Mouse (Mus musculus): Measurements from ENCODE around the gene Oma1. TPM values are rescaled to one million over a fixed set of nuclear protein-coding genes. Genes with fewer than 3 reads are reported as not detected.

The Oma1 gene
- polyA plus RNA-seq, 1 experiment from 2014 or later = 21.8 TPM

DNA sequence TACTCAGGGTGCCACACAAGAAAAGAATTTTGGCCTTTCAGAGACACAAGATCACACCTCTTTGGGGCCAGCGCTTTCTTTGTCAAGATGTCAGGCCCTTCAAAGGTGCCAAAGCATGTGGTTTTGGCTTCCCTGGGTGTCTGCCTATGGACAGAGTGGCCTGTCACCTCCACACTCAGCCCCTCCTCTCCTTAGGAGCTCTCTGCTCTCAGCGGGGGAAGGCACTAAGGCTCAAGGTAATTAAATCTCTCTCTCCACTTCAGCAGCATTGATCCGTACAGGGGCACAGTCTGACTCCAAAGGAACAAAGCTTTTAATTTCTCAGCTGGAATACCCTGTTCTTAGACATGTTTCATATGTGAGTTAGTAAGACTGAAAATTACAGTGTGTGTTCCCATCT is 76.0 kb downstream of the Oma1 start:
- DNase-seq (no peak), ATAC-seq (ENCODE audit: insufficient read depth) (no peak)
- H3K27ac ChIP-seq (ENCODE audit: low read depth) = no peak overlapping the region
- H3K27me3 ChIP-seq (ENCODE audit: insufficient read depth, low read length) = no peaks in the 10 kb centered on the region
- no peak overlapping the region for H3K4me2 ChIP-seq
- H3K4me3 ChIP-seq (ENCODE audit: low read depth, low read length) = no peak overlapping the region
- H3K9me3 ChIP-seq (ENCODE audit: low read depth, low read length) = no peaks in the 10 kb centered on the region
- WGBS = 41% methylated on average over 3 of the region's 3 CpGs
- no peak overlapping the region for H3K9ac ChIP-seq
- H3K4me1 ChIP-seq (ENCODE audit: insufficient read depth) = no peaks in the 10 kb centered on the region
- TF ChIP-seq CTCF (IDR thresholded peaks at IDR 0.05; ENCODE audit: low read depth) = no peak
- no peaks in the 10 kb centered on the region for H3K36me3 ChIP-seq (ENCODE audit: insufficient read depth)

DNA sequence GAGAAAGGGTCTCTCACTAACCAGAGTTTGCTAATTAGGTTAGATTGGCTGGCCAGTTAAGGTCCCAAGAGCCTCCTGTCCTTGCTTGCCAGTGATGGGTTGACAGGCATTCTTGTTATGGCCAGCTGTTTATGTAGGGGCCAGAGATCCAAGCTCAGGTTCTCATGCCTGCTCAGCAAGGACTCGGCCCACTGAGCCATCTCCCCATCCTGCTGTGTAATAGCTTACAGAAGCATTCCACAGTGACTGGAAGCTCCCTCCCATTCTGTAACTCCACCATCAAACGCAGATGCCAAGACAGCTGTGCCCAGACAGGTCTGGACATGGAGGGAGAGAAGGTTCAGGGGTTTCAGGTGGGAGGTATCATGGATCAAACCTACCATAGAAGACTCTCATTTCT is 76.9 kb downstream of the Oma1 start:
- Histone ChIP-seq H3K4me1 (ENCODE audit: insufficient read depth) (no peaks in the 10 kb centered on the region), H3K27me3 (ENCODE audit: insufficient read depth, low read length) (no peaks in the 10 kb centered on the region), H3K9me3 (ENCODE audit: low read depth, low read length) (no peaks in the 10 kb centered on the region), H3K9ac (no peak overlapping the region), H3K27ac (ENCODE audit: low read depth) (no peak overlapping the region), H3K4me2 (no peak overlapping the region), H3K4me3 (ENCODE audit: low read depth, low read length) (no peak overlapping the region), H3K36me3 (ENCODE audit: insufficient read depth) (no peaks in the 10 kb centered on the region)
- DNase-seq (no peak), ATAC-seq (ENCODE audit: insufficient read depth) (no peak)
- 49% methylated on average over 2 of the region's 2 CpGs for WGBS
- TF ChIP-seq CTCF (IDR thresholded peaks at IDR 0.05; ENCODE audit: low read depth) = no peak

DNA sequence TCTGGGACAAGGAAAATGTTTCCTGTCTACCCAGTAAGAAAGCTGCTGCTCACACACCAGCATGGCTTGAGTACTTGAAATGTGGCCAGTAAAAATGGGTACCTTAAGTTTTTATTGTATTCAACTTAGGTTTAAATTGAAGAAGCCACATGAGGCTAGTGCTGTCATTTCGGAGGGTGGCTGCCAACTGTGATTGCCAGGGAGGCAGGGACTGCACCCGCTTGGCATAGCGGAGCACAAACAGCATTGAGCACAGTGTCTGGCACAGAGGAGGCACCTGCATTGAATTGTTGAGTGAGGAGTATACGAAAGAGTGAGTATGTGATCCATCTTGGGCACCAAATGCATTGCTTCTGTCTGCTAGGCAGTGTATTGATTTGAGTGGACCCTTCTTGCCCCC is 81.5 kb downstream of the Oma1 start:
- Histone ChIP-seq H3K27me3 (ENCODE audit: insufficient read depth, low read length) (no peaks in the 10 kb centered on the region), H3K4me1 (ENCODE audit: insufficient read depth) (no peaks in the 10 kb centered on the region), H3K4me2 (no peak overlapping the region), H3K36me3 (ENCODE audit: insufficient read depth) (no peaks in the 10 kb centered on the region), H3K9me3 (ENCODE audit: low read depth, low read length) (no peaks in the 10 kb centered on the region), H3K4me3 (ENCODE audit: low read depth, low read length) (no peak overlapping the region), H3K9ac (no peak overlapping the region), H3K27ac (ENCODE audit: low read depth) (no peak overlapping the region)
- DNase-seq (no peak), ATAC-seq (ENCODE audit: insufficient read depth) (no peak)
- WGBS = 88% methylated on average over 4 of the region's 4 CpGs
- no peak for TF ChIP-seq CTCF (IDR thresholded peaks at IDR 0.05; ENCODE audit: low read depth)

DNA sequence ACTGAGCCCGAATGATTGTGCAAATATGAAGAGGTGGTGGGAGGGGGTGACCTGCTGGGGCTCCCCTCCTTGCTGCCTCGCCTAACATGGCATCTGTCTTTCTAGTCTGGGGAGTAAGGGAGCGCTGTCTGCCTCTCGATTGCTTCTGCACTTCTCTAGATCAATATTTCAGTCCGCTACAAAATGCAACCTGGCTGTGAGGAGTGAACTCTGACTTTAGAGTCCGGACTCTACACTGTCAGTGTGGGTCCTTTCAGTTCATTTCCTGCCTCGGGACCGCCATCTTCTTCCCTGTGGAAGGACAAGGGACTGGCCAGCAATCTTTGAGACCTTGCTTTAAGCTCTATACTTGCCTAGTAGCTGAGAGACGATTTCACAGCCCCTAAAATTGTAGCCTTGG is 82.3 kb downstream of the Oma1 start:
- H3K36me3 ChIP-seq (ENCODE audit: insufficient read depth) = no peaks in the 10 kb centered on the region
- no peak overlapping the region for H3K4me2 ChIP-seq
- ATAC-seq (ENCODE audit: insufficient read depth) (no peak), DNase-seq (no peak)
- H3K9ac ChIP-seq = no peak overlapping the region
- no peaks in the 10 kb centered on the region for H3K27me3 ChIP-seq (ENCODE audit: insufficient read depth, low read length)
- H3K9me3 ChIP-seq (ENCODE audit: low read depth, low read length) = no peaks in the 10 kb centered on the region
- 73% methylated on average over 9 of the region's 9 CpGs for WGBS
- no peaks in the 10 kb centered on the region for H3K4me1 ChIP-seq (ENCODE audit: insufficient read depth)
- no peak overlapping the region for H3K4me3 ChIP-seq (ENCODE audit: low read depth, low read length)
- H3K27ac ChIP-seq (ENCODE audit: low read depth) = no peak overlapping the region
- no peak for TF ChIP-seq CTCF (IDR thresholded peaks at IDR 0.05; ENCODE audit: low read depth)

DNA sequence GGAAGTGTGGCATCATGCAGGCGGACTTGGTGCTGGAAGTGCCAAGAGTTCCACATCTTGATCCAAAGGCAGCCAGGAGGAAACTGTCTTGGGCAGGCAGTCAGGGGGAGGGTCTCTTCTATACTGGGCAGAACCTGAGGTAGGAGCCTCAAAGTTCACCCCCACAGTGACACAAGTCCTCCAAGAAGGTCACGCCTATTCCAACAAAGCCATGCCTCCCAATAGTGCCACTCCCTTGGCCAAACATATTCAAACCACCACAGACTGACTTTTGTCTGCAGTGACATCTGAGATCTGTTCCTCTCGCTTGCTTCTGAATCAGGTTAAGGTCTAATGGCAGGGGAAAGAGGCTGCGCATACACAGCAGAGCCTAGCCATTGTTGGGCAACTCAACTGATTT is 83.3 kb downstream of the Oma1 start:
- Histone ChIP-seq H3K4me3 (ENCODE audit: low read depth, low read length) (no peak overlapping the region), H3K4me2 (no peak overlapping the region), H3K27ac (ENCODE audit: low read depth) (no peak overlapping the region), H3K9me3 (ENCODE audit: low read depth, low read length) (no peaks in the 10 kb centered on the region), H3K4me1 (ENCODE audit: insufficient read depth) (no peaks in the 10 kb centered on the region), H3K36me3 (ENCODE audit: insufficient read depth) (no peaks in the 10 kb centered on the region), H3K27me3 (ENCODE audit: insufficient read depth, low read length) (no peaks in the 10 kb centered on the region), H3K9ac (no peak overlapping the region)
- ATAC-seq (ENCODE audit: insufficient read depth) = no peak
- DNase-seq = no peak
- no peak for TF ChIP-seq CTCF (IDR thresholded peaks at IDR 0.05; ENCODE audit: low read depth)
- 80% methylated on average over 4 of the region's 4 CpGs for WGBS

DNA sequence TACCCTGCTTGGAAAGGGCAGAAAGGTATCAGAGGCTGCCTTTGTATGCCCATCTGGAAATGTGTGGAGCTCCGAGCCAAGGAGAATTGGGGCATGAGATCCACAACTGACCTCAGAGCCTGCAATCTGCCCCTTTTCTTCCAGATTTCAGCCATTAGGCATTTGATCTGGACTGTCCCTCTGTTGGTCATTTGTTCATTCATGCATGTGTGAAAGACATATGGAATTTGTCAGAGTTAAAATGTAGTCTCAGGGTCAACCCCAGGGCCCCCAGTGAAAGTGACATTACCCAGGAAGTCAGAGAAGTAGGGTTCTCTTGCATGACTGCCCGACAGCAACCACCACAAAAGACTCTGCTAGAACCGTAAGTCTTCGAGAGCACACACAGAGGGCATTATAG is 89.0 kb downstream of the Oma1 start:
- H3K4me2 ChIP-seq = no peak overlapping the region
- no peaks in the 10 kb centered on the region for H3K36me3 ChIP-seq (ENCODE audit: insufficient read depth)
- TF ChIP-seq CTCF (IDR thresholded peaks at IDR 0.05; ENCODE audit: low read depth) = no peak
- DNase-seq (no peak), ATAC-seq (ENCODE audit: insufficient read depth) (no peak)
- no peaks in the 10 kb centered on the region for H3K27me3 ChIP-seq (ENCODE audit: insufficient read depth, low read length)
- no peak overlapping the region for H3K9ac ChIP-seq
- 68% methylated on average over 4 of the region's 4 CpGs for WGBS
- H3K4me3 ChIP-seq (ENCODE audit: low read depth, low read length) = no peak overlapping the region
- no peaks in the 10 kb centered on the region for H3K4me1 ChIP-seq (ENCODE audit: insufficient read depth)
- no peak overlapping the region for H3K27ac ChIP-seq (ENCODE audit: low read depth)
- no peaks in the 10 kb centered on the region for H3K9me3 ChIP-seq (ENCODE audit: low read depth, low read length)

DNA sequence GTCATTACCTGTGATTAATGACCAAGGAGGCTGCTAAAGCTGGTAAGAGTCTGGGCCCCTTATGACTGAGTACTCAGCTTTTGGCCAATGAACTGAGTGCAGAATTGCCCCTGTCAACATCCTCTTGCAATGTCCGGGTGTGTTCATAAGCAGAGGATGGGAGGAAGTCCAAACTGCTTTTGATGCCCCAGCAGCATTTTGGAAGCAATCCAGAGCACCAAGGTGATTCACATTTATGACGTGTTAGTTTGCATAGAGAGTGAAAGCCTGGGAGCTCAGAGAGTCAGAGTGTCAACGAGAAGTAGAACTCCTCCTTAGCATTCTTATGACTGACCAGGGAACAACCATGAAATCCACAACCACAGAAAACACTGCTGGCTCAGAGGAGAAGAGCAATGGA is 91.7 kb downstream of the Oma1 start:
- H3K4me1 ChIP-seq (ENCODE audit: insufficient read depth) = no peaks in the 10 kb centered on the region
- 41% methylated on average over 3 of the region's 3 CpGs for WGBS

DNA sequence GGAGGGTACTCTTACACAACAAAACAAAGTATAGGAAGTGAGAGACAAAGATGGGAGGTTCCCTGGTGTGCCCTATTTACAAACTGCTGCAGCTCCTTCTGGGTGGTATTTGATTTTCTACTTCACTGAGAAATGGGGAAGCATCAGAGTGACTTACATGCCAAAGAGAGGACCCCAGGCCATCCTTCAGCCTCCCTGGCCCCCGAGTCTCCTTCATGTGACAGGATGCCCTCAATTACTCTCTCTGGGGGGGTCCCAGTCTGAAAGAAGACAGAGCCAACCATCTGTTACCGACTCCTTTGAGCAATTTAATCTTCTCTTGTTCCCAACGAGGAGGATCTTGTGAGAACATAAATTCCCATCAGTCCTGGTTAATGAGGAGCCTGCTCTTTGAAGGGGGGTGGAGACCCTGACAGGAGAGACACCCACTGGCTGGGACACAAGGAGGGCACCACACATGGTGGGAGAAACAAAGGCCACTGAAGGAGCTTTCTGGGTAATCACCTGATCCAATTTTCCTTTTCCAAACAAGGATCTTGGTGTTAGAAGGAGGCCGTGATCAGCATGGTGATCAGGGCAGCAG is 96.7 kb downstream of the Oma1 start:
- no peak for ATAC-seq (ENCODE audit: insufficient read depth)
- Histone ChIP-seq H3K27me3 (ENCODE audit: insufficient read depth, low read length) (no peaks in the 10 kb centered on the region), H3K36me3 (ENCODE audit: insufficient read depth) (no peaks in the 10 kb centered on the region), H3K27ac (ENCODE audit: low read depth) (no peak overlapping the region), H3K4me3 (ENCODE audit: low read depth, low read length) (no peak overlapping the region), H3K4me1 (ENCODE audit: insufficient read depth) (no peaks in the 10 kb centered on the region), H3K9ac (no peak overlapping the region), H3K9me3 (ENCODE audit: low read depth, low read length) (no peaks in the 10 kb centered on the region), H3K4me2 (no peak overlapping the region)
- no peak for TF ChIP-seq CTCF (IDR thresholded peaks at IDR 0.05; ENCODE audit: low read depth)
- WGBS = 24% methylated on average over 4 of the region's 4 CpGs
- DNase-seq = no peak

More for the DNA sequence above, 91.7 kb downstream of the Oma1 start:
- TF ChIP-seq CTCF (IDR thresholded peaks at IDR 0.05; ENCODE audit: low read depth) = no peak
- no peak overlapping the region for H3K27ac ChIP-seq (ENCODE audit: low read depth)
- DNase-seq = no peak
- no peak overlapping the region for H3K4me2 ChIP-seq
- ATAC-seq (ENCODE audit: insufficient read depth) = no peak
- no peaks in the 10 kb centered on the region for H3K9me3 ChIP-seq (ENCODE audit: low read depth, low read length)
- H3K36me3 ChIP-seq (ENCODE audit: insufficient read depth) = no peaks in the 10 kb centered on the region
- no peak overlapping the region for H3K9ac ChIP-seq
- H3K4me3 ChIP-seq (ENCODE audit: low read depth, low read length) = no peak overlapping the region
- no peaks in the 10 kb centered on the region for H3K27me3 ChIP-seq (ENCODE audit: insufficient read depth, low read length)

Other genes with a start within 250 kb of the Oma1 start
- gene Mier1, start 199.4 kb upstream of the Oma1 start, polyA plus RNA-seq (2014; fragmentation: Nextera tagmentation; extraction: Ambion mirVana) = 36.8 and 37.9 TPM in 2 replicates
- gene Wdr78, start 199.3 kb upstream of the Oma1 start, polyA plus RNA-seq (2014; fragmentation: Nextera tagmentation; extraction: Ambion mirVana) = 3.6 and 4.0 TPM in 2 replicates
- 13.5 and 14.5 TPM in 2 replicates for gene Slc35d1, start 98.6 kb upstream of the Oma1 start, polyA plus RNA-seq (2014; fragmentation: Nextera tagmentation; extraction: Ambion mirVana)
- gene 4921539E11Rik, start 22.9 kb upstream of the Oma1 start, polyA plus RNA-seq (2014; fragmentation: Nextera tagmentation; extraction: Ambion mirVana) = not detected in 2 replicates

Data from lung, embryonic 14.5 days (tissue).